Mouse (Mus musculus) urinary bladder, postnatal 10 days (tissue): ENCODE measurements at regions not wholly inside any gene's neighbourhood (a gene's known extent, or its start where the extent isn't known, plus 50 kb on each side); places are given as distances from the start of the nearest gene placed in this dataset.

Experiments used
- DNase-seq: peaks from one replicate; pipeline ENCODE4 v3.0.0; 2022; ENCODE audit warnings: low spot score

DNA sequence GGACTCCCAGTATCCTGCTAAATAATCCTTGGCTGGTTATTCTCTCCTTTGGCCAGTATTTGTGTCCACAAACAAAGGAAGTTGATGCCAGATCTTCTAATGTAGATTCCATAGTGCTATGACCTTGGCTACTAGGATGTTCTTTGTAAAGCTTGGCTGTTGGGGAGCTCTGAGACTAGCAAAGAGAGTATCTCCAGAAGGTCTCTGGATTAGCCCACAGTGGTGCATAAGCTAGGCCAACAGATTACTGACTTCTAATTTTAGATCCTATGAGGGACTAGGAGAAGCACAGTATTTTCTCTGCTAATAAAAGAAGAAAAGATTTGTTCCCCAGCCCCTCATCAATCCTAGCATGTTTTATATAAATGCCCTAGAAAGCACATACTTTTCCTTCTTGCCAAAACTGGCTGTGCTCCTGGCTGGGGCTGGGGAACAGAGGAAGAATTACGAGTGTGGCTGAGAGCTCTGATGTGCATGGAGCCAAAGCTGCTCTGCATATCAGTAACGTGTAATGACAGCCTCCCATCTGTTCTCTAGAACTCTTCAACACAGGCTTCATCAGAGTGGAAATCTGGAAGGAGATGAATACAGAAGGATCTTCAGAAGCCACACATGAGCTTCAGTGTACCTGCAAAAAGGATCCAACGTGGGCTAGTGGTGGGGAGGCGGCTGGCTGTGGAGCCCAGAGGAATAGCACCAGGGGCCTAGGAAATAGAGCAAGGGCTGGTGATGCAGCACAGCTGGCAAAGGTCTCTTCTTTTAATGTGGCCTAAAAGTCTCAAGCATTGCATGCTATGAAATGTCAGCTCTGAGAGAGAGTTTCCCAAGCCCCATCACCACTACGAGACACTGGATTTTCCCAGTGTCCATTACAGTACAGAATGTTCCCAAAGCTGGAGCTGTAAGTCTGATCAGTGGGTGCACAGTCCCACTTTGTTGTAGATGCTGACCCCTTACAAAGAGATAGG lies 283.0 kb upstream of the Plxna2 start:
- no peak for DNase-seq

DNA sequence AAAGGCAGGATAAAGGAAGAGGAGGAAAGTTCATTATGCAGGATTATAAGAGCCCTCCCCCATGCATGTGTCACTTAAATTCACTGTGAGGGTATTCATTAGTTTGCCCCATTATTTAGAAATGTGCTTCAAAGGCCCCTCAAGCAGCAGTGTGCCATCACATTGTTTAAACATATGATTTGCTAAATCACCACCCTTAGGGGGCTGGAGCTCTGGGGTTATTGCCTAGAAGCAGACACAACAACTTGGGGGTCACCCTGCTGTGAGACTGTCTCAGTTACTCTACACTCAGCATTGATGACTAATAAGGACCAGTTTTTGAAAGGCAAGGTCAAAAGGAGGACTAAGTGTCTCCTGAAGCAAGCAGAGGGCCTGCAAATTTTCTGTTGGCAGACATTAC lies 285.4 kb upstream of the Plxna2 start:
- no peak for DNase-seq

DNA sequence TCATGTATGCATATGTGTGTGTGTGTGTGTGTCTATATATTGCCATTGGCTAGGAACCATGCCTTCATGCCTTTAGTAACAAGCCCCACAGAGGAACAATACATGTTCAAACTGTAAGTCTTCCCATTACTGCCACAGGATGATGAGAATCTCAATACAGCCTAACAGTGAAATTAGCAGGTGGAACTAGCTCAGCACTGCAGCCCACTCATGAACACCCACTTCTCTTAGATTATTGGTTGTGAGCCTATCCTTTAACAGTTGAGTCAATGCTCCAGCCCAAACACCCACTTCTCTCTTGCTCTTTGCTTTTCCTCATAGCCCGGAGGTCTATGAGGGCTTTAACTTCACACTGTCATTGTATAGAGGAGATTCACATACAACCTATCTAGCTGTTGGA lies 287.5 kb upstream of the Plxna2 start:
- no peak for DNase-seq

DNA sequence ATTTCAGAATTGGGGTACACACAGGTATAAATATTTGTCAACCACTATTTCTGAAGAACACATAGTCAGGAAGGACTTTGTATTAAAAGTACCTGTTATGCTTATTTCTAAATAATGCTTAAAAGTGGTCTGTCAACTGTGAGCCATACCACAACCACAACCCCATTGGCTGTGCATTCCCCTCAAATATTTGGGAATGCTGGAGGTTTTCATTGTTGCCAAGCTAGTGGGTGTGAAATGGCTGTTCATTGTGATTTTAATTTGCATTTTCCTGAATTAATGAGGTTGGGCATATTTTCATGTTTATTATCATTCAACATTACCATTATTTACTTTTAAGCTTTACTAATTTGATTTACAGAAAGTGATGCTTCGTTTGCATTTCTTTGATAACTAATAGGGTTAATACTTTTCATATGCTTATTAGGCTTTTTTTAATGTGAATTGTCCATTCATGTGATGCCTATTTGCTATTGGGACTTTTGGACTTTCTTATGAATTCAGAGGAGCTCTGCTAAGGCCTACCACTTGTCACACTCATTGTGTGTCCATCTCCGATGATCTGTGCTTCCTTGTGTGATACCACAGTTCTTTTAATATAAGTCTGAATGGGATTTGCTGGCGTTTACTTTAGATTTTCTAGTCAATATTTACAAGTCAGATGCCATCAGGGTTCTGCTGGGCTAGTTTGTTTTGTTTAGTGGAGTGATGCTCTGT lies 297.5 kb upstream of the Plxna2 start:
- no peak for DNase-seq

DNA sequence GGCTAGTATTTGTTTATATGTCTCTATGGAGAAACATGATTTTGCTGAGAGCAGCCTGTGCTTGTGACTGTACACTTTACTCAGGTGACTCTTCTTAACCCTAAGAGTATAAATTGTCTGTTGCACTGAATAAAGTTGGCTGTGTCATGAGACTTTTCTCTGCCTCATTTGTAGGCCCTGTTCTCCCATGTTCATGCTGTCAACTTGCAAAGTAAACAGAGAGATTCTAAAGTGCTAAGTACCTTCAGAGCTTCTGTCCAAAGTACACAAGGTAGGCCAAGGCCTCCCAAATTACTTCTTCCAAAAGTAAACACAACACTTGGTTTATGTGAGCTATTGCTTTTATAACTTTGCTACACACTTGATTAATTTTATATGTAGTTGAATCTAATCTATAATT lies 299.7 kb upstream of the Plxna2 start:
- no peak for DNase-seq

DNA sequence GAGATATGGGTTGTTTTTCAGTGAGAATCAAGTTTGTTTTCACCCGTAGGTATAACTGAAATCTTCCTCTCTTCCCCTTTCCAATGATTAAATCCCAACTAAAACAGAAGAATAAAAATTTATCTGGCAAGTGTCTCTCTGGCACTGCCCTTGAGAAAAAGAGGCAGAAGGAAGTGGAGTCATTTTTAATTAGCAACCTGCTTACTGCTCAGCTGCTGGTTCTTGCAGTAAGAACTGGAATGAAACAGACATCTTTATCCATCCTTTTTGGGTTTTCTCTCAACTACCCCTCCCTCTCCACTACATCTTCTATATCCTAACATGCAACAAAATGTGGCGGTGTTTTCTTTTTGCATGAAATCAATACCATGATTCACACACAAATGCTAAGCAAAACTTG lies 302.4 kb upstream of the Plxna2 start:
- no peak for DNase-seq

DNA sequence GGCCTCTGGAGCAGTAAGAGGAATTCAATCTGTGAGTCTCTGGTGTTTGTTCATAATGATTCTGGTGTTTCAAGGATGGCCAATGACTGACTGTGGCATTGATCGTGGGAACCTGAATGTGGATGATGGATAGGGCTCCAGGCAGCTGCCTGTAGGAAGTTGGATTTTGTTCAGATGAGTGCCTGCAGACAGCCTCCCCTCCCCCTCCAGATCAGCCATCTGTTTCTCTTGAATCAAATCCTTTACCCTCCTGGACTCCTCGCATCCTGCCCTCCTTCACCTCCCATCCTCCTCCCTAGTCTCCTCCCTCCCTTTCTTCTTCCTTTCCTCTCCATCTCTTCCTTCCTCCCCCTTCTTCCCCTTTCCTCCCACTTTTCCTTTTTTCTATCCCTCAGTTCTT lies 307.6 kb upstream of the Plxna2 start:
- DNase-seq, result no peak

DNA sequence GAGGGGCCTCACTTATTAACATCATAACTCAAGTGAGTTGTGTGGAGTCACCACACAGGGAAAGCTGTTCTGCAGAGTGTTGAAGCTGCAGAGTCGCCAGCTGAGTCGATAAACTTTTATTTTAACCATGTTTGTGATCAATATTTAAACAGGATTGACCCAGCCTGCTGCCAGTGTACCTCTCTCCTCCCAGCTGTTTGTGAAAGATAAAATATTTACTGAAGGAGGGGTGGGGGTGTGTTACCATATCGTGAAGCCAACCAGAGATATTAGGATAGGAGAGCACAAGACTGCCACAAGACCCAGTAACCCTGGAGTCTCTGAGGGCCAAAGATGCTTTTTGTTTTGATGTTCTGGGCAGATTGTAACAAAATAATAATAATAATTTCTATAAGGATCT lies 309.4 kb upstream of the Plxna2 start:
- DNase-seq, result no peak

DNA sequence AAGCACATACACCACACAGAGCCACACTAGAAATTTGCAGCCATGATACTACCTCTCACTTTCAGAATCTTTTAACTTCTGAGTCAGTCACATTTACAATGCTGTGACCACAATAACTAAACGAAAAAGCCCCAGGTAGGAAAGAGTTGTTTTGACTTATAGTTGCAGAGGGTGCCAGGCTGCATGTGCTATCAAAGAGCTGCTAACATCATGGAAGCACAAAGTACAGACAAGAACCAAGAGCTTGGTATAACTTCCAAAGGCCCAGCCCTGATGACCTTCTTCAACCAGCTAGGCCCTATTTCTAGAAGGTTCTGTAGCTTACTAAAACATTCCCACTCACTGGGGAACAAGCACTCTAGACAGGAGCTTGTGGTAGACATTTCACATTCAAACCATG lies 314.1 kb upstream of the Plxna2 start:
- no peak for DNase-seq

DNA sequence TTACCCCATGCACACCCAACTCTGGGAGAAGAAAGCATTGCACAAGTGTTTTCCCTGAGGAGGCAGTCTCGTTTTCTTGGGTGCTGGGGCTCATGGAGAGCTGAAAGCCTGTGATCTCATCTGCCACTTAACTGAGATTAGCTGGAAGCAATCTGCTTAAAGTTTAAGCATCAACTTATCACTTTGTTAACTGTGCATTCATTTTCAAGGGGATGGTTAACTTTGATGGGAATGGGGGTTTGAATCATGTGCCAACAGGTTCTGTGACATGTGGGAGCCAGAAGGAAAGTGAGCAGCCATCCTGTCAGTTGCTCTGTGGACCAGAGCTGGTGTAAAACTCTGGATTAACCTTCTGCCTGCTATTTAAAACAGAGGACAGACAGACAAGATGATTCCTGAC lies 315.2 kb upstream of the Plxna2 start:
- no peak for DNase-seq

DNA sequence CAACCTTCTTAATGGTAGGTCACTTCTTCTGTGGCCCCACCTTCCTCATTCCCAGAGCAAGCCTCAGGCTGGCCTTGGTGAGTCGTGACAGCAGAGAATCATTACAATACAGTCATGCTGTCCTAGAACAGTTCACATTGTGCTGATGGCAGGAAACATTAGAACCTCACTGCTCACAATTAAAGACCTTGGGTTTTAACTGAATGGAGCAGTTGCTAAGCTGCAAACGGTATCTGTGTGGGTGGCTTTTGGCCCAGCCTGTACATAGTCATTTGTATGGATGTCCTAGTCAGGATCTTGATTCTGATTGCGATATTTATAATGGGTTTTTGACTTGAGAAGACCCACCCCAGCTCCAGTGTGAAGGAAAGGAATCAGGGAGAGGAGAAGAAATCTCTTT lies 336.1 kb upstream of the Plxna2 start:
- no peak for DNase-seq

DNA sequence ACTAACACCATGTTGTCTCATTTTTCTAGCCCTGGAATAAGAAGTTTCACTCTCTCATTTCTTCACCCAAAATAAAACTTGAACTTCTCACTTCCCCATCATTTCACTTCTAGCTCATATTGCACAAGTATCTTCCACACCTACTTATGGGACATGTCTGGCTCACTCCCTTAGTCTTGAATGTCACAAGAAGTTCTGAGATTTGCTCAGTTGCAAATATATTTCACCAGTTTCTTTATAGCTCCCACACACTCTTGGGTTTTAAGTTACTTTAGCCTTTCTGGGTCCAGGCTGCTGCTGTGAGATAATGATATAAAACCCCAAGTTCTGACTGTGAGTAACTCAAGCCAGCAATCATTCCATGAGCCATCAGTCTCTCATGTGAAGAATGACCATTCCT lies 350.0 kb upstream of the Plxna2 start:
- DNase-seq, result no peak

DNA sequence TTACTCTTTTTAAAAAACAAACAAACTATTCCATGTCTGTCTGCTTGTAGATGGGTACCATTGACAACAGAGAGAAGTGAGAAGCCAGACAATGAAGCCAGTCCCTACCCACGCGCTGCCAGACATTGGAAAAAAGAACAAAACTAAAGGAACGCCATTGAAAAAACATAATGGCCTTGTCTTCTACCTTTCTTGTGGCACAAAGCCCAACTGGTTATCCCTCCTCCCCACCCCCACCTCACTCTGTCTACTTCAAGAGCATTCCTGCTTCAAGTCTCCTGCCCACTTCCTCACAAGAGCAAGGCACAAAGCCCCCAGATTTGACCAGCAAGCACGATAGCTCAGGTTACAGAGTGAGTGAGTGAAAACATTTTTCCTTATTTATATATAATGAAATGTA lies 355.6 kb upstream of the Plxna2 start:
- DNase-seq, result no peak

DNA sequence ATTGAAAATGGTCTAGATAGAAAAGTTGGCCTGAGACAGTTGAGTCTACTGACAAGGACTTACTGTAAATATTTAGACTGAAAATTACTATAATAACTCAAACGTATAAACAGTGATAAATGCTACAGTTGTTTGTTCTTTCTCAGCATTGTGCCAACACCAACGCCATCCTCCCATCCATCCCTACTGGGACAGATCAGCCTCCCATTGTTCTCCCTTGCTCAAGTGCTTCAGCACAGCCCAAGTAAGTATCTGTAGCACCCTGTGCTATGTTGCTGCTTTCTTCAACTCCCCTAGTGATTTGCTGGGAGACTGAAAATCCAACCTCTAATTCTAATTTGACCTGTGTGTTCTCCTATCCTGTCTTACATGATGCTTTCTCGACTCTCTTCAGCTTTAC lies 358.1 kb upstream of the Plxna2 start:
- DNase-seq, result no peak

DNA sequence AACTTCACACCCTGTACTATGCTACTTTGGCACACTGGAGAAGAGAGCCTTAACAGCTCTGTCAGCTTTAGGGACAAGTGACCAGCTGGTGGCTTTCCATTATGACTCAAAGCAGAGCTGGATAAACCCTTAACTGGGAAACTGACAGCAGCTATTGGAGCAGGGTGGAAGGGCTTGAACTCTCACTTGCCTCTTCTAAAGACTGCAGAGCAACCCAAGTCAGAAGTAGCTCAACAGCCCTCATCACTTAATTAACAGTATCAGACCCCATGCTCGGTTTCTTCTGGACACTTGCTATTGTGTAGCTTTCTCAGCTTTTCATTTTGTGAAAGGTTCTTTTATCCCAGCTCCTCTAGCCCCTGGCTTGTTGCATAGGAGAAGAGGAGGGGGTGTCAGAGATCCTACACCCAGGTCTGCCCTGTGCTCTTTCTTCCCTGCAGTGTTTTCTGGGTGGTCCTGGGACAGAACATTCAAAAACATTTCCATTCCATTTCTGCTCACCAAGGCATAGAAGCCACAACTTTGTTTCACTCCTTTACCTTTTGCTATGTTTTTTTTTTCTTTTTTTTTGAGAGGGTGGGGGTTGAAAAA lies 373.1 kb upstream of the Plxna2 start:
- DNase-seq, result no peak

DNA sequence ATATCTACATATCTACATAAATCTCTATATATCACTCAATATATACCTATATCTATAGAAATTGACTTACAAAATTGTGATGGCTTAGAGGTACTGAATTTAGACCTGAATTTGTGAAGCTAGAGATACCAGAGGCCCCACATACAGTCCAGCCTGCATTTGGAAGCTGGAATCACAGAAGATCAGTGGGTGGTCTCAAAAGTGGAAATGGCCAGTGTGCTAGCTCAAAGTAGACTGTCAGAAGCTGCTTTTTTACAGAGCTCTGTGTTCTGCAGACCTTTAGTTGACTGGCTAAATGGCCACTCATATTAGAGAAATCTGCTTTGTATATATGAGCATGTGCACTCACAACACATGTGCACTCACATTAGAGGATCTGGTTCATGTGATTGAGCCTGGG lies 376.9 kb upstream of the Plxna2 start:
- DNase-seq, result no peak

DNA sequence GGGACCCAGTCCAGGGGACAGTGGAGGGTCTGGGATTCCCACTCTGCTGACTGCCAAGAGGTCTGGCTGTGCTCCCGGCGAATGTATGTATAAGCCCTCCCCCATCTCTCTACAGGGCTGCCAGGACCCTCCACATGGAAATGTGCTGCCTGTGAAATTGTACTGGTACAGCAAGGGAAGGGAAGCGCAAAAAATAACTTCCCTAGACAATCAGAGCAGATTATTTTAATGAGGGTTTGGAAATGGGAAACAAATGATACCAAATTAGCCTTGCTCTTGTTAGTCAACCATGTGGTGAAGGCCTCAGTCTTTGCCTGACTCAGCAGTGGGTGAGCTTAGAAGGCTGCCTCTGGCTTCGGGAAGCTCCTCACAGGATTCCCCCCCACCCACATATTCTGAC lies 386.8 kb upstream of the Plxna2 start:
- DNase-seq, result no peak

DNA sequence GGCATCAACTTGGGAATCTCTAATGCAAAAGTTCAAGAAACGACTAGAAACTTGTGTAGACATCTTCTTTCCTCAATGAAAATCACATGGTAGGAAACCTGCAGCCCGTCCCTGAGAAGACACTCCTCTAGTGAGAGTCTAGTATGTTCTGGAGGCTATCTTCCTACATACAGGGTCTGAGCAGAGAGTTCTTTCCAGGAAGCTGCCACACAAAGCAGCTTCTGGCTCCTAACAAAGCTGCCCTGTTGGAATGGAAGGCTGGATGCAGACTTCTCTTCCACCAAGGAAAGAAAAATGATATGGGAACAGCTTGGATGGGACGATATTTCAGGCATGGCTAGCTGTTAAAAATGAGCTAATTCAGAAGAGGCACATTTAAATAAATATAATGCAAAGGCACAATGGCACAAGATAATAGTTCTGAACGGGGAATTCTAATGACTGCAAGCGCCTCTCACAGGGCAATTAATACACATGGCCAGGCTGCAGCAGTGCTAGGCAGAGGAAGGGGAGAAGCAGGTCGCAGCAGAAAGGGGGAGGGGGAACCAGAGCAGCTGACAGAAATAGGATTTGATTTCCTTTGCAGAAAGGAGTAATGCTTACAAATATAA lies 391.4 kb upstream of the Plxna2 start:
- DNase-seq, result no peak

DNA sequence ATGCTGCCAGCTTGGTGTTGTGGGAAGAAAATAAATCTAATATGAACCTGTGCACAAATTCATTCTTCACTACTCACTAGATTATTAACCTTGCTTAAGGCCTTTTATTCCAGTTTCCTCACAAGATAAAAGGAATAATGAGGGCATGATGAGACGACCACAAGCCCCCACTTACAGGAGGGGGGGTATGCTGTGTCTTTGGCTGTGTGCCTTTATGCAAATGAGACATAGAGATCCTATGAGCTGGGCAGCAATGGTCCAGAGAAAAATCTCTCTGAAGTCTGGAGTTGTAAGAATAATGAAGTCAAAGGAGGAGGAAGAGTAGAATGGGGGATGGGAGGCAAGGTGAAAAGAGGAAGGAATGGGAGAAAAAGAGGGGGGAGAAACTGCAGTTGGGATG lies 392.2 kb upstream of the Plxna2 start:
- DNase-seq, result no peak

DNA sequence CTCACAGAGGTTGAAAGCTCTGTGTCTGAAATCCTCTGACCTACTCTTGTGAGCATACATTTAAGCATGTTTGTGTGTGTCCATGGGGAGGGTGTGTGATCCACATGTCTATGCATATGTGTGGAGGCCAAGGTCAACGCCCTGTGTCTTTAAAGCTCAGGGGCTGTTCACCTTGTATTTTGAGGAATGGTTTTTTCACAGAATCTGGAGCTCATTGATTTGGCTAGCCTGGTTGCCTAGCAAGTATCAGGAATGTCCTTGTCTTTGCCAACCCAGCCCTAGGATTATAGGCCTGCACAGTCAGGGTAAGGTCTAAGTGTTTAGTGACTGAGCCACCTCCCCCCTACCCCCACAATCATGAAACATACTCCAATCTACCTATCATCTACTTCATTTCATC lies 394.0 kb upstream of the Plxna2 start:
- no peak for DNase-seq

DNA sequence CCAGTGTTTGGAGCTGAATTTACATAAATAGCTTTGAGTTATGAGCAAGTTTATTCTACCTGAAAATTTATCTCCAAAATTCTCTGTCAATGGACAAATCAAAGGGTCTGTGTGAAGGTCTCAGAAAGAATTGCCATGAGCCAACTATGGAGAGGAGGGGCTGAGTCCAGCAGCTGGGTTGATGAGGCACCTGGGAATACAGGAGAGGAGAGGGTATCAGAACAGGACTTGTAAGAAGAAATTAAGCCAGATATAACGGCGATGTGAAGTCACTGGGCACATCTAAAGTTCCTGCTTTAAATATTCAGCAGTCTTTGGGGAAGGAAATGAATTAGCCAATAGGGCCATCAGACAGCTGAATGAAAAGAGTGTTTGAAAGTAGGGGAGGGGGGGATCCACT lies 394.4 kb upstream of the Plxna2 start:
- no peak for DNase-seq

DNA sequence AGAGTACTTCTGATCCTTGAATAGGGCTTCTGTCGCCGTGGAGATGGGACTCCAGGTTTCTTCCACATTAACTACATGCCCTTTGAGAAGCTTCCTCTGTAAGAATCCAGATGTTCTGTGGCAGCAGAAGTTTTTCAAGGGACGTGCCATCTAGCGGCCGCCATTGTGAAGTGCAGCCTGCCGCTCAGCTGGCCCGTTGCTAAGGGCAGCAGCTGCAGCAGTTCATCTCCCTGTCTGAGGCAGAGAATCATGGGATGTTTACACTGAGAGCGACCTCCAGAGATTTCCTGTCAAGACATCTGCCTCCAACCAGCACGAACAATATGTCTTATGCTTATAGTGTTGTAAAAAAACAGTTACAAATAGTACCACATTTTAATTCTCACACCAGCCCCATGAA lies 395.0 kb upstream of the Plxna2 start:
- DNase-seq, result peak; percentile 12
